Mouse (Mus musculus) thymus, adult 2 months (tissue): Measurements from ENCODE around the gene Cse1l. TPM values are rescaled to one million over a fixed set of nuclear protein-coding genes. Genes with fewer than 3 reads are reported as not detected.

Experiments
- DNase-seq: peaks from one replicate; pipeline ENCODE4 v3.0.0; 2021
- H3K27ac ChIP-seq: fragments of 200-500 bp; 2 replicates; pipeline ENCODE4 v1.5.1; 2012; ENCODE audit warnings: low read length, control low read depth; ENCODE audit not compliant: control insufficient read depth, insufficient read depth
- H3K27me3 ChIP-seq: fragments of 200-500 bp; 2 replicates; pipeline ENCODE4 v1.6.1; 2012; ENCODE audit warnings: mild to moderate bottlenecking, low read length, moderate library complexity, mixed read lengths; ENCODE audit not compliant: control insufficient read depth, insufficient read depth
- H3K36me3 ChIP-seq: fragments of 200-500 bp; 2 replicates; pipeline ENCODE4 v1.6.1; 2012; ENCODE audit warnings: mild to moderate bottlenecking, low read length, moderate library complexity; ENCODE audit not compliant: control insufficient read depth, insufficient read depth
- H3K4me1 ChIP-seq: fragments of 200-500 bp; replicated peaks from 2 replicates; pipeline ENCODE4 v1.6.1; 2012; ENCODE audit warnings: low read length; ENCODE audit not compliant: control insufficient read depth, insufficient read depth
- H3K4me3 ChIP-seq: fragments of 200-500 bp; 2 replicates; pipeline ENCODE4 v1.5.1; 2012; ENCODE audit warnings: mild to moderate bottlenecking, low read length, control low read depth, moderate library complexity; ENCODE audit not compliant: control insufficient read depth, insufficient read depth
- CTCF ChIP-seq: fragments of 200-500 bp; IDR thresholded peaks from 2 replicates; pipeline ENCODE4 v1.5.1; 2012; ENCODE audit warnings: mild to moderate bottlenecking, control low read depth, low read length, moderate library complexity, borderline replicate concordance; ENCODE audit not compliant: control insufficient read depth, poor library complexity, insufficient read depth; ENCODE audit errors: extremely low read depth
- POLR2A ChIP-seq: fragments of 200-500 bp; IDR thresholded peaks from 2 replicates; pipeline ENCODE4 v1.6.1; 2012; ENCODE audit warnings: mild to moderate bottlenecking, low read length, control low read depth, moderate library complexity; ENCODE audit not compliant: control insufficient read depth, poor library complexity, insufficient read depth; ENCODE audit errors: extremely low read depth
- WGBS: fragments of 180-500 bp; shearing (Covaris S2); methylation state at CpG from one replicate; pipeline ENCODE4 v1.1.7; 2018; 5-methylcytosine and 5-hydroxymethylcytosine counted together
- polyA plus RNA-seq: library from polyadenylated mRNA; depleted of rRNA; stranded (reverse); fragments of >200 nt; gene quantifications from 2 replicates; pipeline ENCODE4 v1.2.3, GENCODE M21; 2012; rRNA removed

Gene Cse1l
- polyA plus RNA-seq = 27.8 and 28.7 TPM in 2 replicates

- H3K36me3 ChIP-seq = no peaks in the 10 kb centered on the region
- no peaks in the 10 kb centered on the region for H3K27me3 ChIP-seq
- TF ChIP-seq CTCF (peak; percentile 62; the same call in 1 of the 2 replicates), POLR2A (peak; percentile 84)
- H3K4me1 ChIP-seq = peaks cover 7% of the 10 kb centered on the region
- under 1% methylated on average over 80 of the region's 80 CpGs for WGBS
- H3K27ac ChIP-seq = peak within 1 kb of the TSS; percentile 58
- DNase-seq = peak; percentile 97
- peak within 1 kb of the TSS; percentile 56 for H3K4me3 ChIP-seq
Observed at GRCm38 (mm10) chr2:166905711-166906522, at the start of gene Cse1l. Cse1l (plus strand) TSS chr2:166906040.

- H3K27ac ChIP-seq = no peak overlapping the region
- DNase-seq = no peak
- no peaks in the 10 kb centered on the region for H3K4me1 ChIP-seq
- no peaks in the 10 kb centered on the region for H3K27me3 ChIP-seq
- peaks cover 46% of the 10 kb centered on the region for H3K36me3 ChIP-seq
- 99% methylated on average over 6 of the region's 6 CpGs for WGBS
- no peak for TF ChIP-seq POLR2A
- no peak for TF ChIP-seq CTCF
- no peak overlapping the region for H3K4me3 ChIP-seq
Observed at GRCm38 (mm10) chr2:166856366-166856765, 49.5 kb upstream of the Cse1l start.

- no peak for TF ChIP-seq POLR2A
- no peak for TF ChIP-seq CTCF
- DNase-seq = peak; percentile 18
Observed at GRCm38 (mm10) chr2:166857118-166857517, 48.7 kb upstream of the Cse1l start.

GRCm38 (mm10) chr2:166859214-166859613, 46.6 kb upstream of the Cse1l start:
- Histone ChIP-seq H3K27ac (no peak overlapping the region), H3K27me3 (no peaks in the 10 kb centered on the region), H3K36me3 (peaks cover 45% of the 10 kb centered on the region), H3K4me1 (no peaks in the 10 kb centered on the region), H3K4me3 (no peak overlapping the region)
- TF ChIP-seq CTCF (no peak), POLR2A (no peak)
- 94% methylated on average over 7 of the region's 7 CpGs for WGBS
- no peak for DNase-seq

More at GRCm38 (mm10) chr2:166857118-166857517, 48.7 kb upstream of the Cse1l start:
- peaks cover 48% of the 10 kb centered on the region for H3K36me3 ChIP-seq
- WGBS = 95% methylated on average over 2 of the region's 2 CpGs
- no peak overlapping the region for H3K27ac ChIP-seq
- no peaks in the 10 kb centered on the region for H3K4me1 ChIP-seq
- H3K4me3 ChIP-seq = no peak overlapping the region
- no peaks in the 10 kb centered on the region for H3K27me3 ChIP-seq

GRCm38 (mm10) chr2:166862505-166862904, 43.3 kb upstream of the Cse1l start:
- 97% methylated on average over 3 of the region's 3 CpGs for WGBS
- no peak overlapping the region for H3K27ac ChIP-seq
- H3K4me3 ChIP-seq = no peak overlapping the region
- DNase-seq = no peak
- no peak for TF ChIP-seq POLR2A
- TF ChIP-seq CTCF = no peak
- H3K36me3 ChIP-seq = peaks cover 74% of the 10 kb centered on the region
- no peaks in the 10 kb centered on the region for H3K4me1 ChIP-seq
- no peaks in the 10 kb centered on the region for H3K27me3 ChIP-seq

- no peak overlapping the region for H3K27ac ChIP-seq
- no peaks in the 10 kb centered on the region for H3K4me1 ChIP-seq
- peaks cover 67% of the 10 kb centered on the region for H3K36me3 ChIP-seq
- DNase-seq = no peak
- H3K27me3 ChIP-seq = no peaks in the 10 kb centered on the region
- 95% methylated on average over 10 of the region's 10 CpGs for WGBS
- TF ChIP-seq POLR2A = no peak
- H3K4me3 ChIP-seq = no peak overlapping the region
Observed at GRCm38 (mm10) chr2:166865476-166865875, 40.4 kb upstream of the Cse1l start.

- no peak for DNase-seq
- TF ChIP-seq CTCF (no peak), POLR2A (no peak)
- H3K4me1 ChIP-seq = peaks cover 11% of the 10 kb centered on the region
- H3K27ac ChIP-seq = no peak overlapping the region
- H3K27me3 ChIP-seq = no peaks in the 10 kb centered on the region
- 97% methylated on average over 20 of the region's 20 CpGs for WGBS
- H3K36me3 ChIP-seq = peaks cover 44% of the 10 kb centered on the region
- H3K4me3 ChIP-seq = no peak overlapping the region
Observed at GRCm38 (mm10) chr2:166870271-166870865, 35.5 kb upstream of the Cse1l start.
